Mouse (Mus musculus): ENCODE measurements around the gene Aup1.

DNA sequence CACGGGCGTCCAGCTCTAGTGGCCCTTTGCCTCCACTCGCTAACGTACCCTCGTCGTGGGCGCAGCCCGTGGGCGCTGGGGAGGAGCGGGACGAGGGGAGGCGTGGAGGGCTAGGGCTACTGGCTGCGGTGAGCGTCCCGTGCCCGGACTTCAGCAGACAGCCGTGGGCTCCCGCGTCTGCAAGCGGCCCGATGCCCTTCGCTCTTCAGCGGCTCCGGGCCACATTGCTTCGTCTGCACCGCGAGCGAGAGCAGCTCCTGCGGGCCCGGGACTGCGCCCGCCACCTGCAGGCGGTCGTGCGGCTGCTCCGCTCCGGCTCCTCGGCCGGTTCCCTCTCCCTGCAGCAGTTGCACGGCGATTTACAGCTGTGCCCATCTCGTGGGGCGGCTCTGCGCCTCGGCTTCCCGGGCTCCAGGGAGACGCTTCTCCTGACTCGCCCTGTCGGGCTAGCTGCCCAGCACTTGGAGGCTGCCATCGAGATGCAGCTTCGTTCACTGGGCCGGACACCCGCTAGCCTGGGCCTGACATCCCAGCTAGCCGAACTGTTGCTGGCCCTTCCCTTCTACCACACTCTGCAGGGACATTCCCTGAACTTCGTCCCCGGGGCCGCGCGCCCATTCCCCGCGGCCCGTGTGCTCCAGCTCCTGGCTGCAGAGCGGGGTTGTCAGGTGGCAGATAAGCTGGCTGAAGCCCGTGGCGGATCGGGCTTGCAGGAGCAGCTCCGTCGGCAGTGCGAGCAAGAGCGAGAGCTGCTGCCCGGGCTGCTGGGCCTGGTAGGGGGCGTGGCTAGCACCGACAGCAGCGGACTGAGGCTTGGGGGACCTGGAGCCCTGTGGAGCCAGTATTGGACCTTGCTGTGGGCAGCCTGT, 47.6 kb downstream of the Aup1 start:
- TF ChIP-seq GATA1 (IDR thresholded peaks at IDR 0.05; ENCODE audit: borderline replicate concordance, low read length) (no peak), FLI1 (IDR thresholded peaks at IDR 0.05; ENCODE audit: low read length) (no peak)

Data from megakaryocyte, embryonic 14.5 days (primary cell).